Mouse (Mus musculus): ENCODE data around the gene Sspo. TPM values are rescaled to one million over a fixed set of nuclear protein-coding genes. Genes with fewer than 3 reads are reported as not detected.

Gene Sspo
- total and polyA plus RNA-seq, 3 experiments, result 0.08 to 0.42 (median 0.17) TPM

GRCm38 (mm10) chr6:48426956-48427355, 21.1 kb upstream of the Sspo start:
- no peak overlapping the region for H3K27ac ChIP-seq (ENCODE audit: insufficient read depth, low read depth)
- H3K4me1 ChIP-seq (ENCODE audit: control insufficient read depth in 1 of 2, insufficient read depth in 2 of 2), result peaks cover 9 to 36% of the 10 kb centered on the region in 2 experiments; a peak in 3 of 4 replicates
- TF ChIP-seq ELF1 (IDR thresholded peaks at IDR 0.05; ENCODE audit: low read depth, low read length) (no peak), POLR2A (IDR thresholded peaks at IDR 0.05; ENCODE audit: low read depth, low read length) (no peak), TCF12 (IDR thresholded peaks at IDR 0.05; ENCODE audit: low read depth, low read length) (no peak), CHD1 (IDR thresholded peaks at IDR 0.05; ENCODE audit: low read depth, low read length) (no peak), E2F4 (IDR thresholded peaks at IDR 0.05; ENCODE audit: insufficient replicate concordance, low read depth, low read length) (no peak), MAFK (IDR thresholded peaks at IDR 0.05; ENCODE audit: insufficient replicate concordance, low read length) (no peak), BHLHE40 (IDR thresholded peaks at IDR 0.05; ENCODE audit: low read depth, low read length) (no peak), ETS1 (conservative IDR thresholded peaks at IDR 0.05; ENCODE audit: low read depth, low read length) (no peak), USF2 (conservative IDR thresholded peaks at IDR 0.05; ENCODE audit: low read depth, low read length) (no peak), PAX5 (IDR thresholded peaks at IDR 0.05; ENCODE audit: low read length) (no peak), ZNF384 (IDR thresholded peaks at IDR 0.05; ENCODE audit: low read depth, low read length) (no peak), MEF2A (IDR thresholded peaks at IDR 0.05; ENCODE audit: borderline replicate concordance, low read depth, low read length) (no peak)
- no peaks in the 10 kb centered on the region for H3K9me3 ChIP-seq (replicated peaks; ENCODE audit: low read length)
- dilution Hi-C loops (cut with MboI; ENCODE audit: extremely low pct_ligation_motif_present, extremely low pct_unique_long_range_greater_than_20kb, low sequenced_read_pairs) (no loop called here), in situ Hi-C loops (cut with MboI; ENCODE audit: low pct_ligation_motif_present, low pct_unique_long_range_greater_than_20kb, low sequenced_read_pairs) (no loop called here)
- no peaks in the 10 kb centered on the region for H3K79me2 ChIP-seq (replicated peaks; ENCODE audit: control insufficient read depth, extremely low read depth, insufficient read depth, poor library complexity, severe bottlenecking)
- DNase-seq (ENCODE audit: extremely low read depth), result no peak
- H3K4me2 ChIP-seq (ENCODE audit: insufficient read depth, low read depth, poor library complexity, severe bottlenecking), result no peak overlapping the region
- H3K27me3 ChIP-seq (replicated peaks), result no peaks in the 10 kb centered on the region
- no peak overlapping the region for H3K4me3 ChIP-seq (replicated peaks in 1 of 3; ENCODE audit: low read depth in 2 of 3, low read length in 2 of 3, poor library complexity in 1 of 3)
- no peak overlapping the region for H3K9ac ChIP-seq (ENCODE audit: insufficient read depth, low read depth)
- no peaks in the 10 kb centered on the region for H3K36me3 ChIP-seq (replicated peaks in 1 of 2; ENCODE audit: control insufficient read depth in 1 of 2, insufficient read depth in 1 of 2, low read length in 1 of 2)

GRCm38 (mm10) chr6:48428769-48429557, 19.1 kb upstream of the Sspo start:
- in situ Hi-C loops (cut with MboI; ENCODE audit: low pct_ligation_motif_present, low pct_unique_long_range_greater_than_20kb, low sequenced_read_pairs) (no loop called here), dilution Hi-C loops (cut with MboI; ENCODE audit: extremely low pct_ligation_motif_present, extremely low pct_unique_long_range_greater_than_20kb, low sequenced_read_pairs) (no loop called here)
- Histone ChIP-seq H3K27ac (ENCODE audit: insufficient read depth, low read depth) (no peak overlapping the region), H3K9me3 (replicated peaks; ENCODE audit: low read length) (no peaks in the 10 kb centered on the region), H3K27me3 (replicated peaks) (no peaks in the 10 kb centered on the region), H3K79me2 (replicated peaks; ENCODE audit: control insufficient read depth, extremely low read depth, insufficient read depth, poor library complexity, severe bottlenecking) (no peaks in the 10 kb centered on the region), H3K4me2 (ENCODE audit: insufficient read depth, low read depth, poor library complexity, severe bottlenecking) (no peak overlapping the region), H3K4me1 (ENCODE audit: control insufficient read depth in 1 of 2, insufficient read depth in 2 of 2) (peaks cover 0 to 17% of the 10 kb centered on the region in 2 experiments; a peak in 3 of 4 replicates), H3K9ac (ENCODE audit: insufficient read depth, low read depth) (no peak overlapping the region), H3K36me3 (replicated peaks in 1 of 2; ENCODE audit: control insufficient read depth in 1 of 2, insufficient read depth in 1 of 2, low read length in 1 of 2) (no peaks in the 10 kb centered on the region), H3K4me3 (replicated peaks in 1 of 3; ENCODE audit: low read depth in 2 of 3, low read length in 2 of 3, poor library complexity in 1 of 3) (no peak overlapping the region)
- TF ChIP-seq BHLHE40 (IDR thresholded peaks at IDR 0.05; ENCODE audit: low read depth, low read length), result no peak
- no peak for TF ChIP-seq GABPA (IDR thresholded peaks at IDR 0.05; ENCODE audit: insufficient replicate concordance, low read depth, low read length)
- TF ChIP-seq HCFC1 (IDR thresholded peaks at IDR 0.05; ENCODE audit: low read depth, low read length), result no peak
- no peak for TF ChIP-seq ZMIZ1 (IDR thresholded peaks at IDR 0.05; ENCODE audit: low read depth, low read length)
- DNase-seq (ENCODE audit: extremely low read depth), result no peak

Data from CH12.LX (cell line).